Mouse (Mus musculus) left cerebral cortex, postnatal 10 days (tissue): Measurements from ENCODE around the gene Mettl21c. TPM values are rescaled to one million over a fixed set of nuclear protein-coding genes. Genes with fewer than 3 reads are reported as not detected.

Experiments
- DNase-seq, 2 experiments: peaks; one replicate each; pipeline ENCODE4 v3.0.0; 2021 to 2022; ENCODE audit warnings: low spot score in 2 of 2, mixed read lengths in 1 of 2; ENCODE audit errors: extremely low spot score in 1 of 2
- intact Hi-C: fragments of 180-260 bp; cut with DNase I; formaldehyde crosslinking; loops from one replicate; pipeline ENCODE4 v1.15.1; 2025
- total RNA-seq, 2 experiments: library from RNA; stranded (reverse); gene quantifications; 2 replicates each; pipeline ENCODE4 v1.2.3; 2021

Gene Mettl21c
- total RNA-seq, 2 experiments from 2014 or later, result 0.30 to 0.51 TPM

GRCm38 (mm10) chr1:43964381-43964780, 55.5 kb downstream of the Mettl21c start:
- intact Hi-C loops, result loop anchor here (5.0 to 10.0 kb wide), 2 partner anchors 43 to 200 kb away; no protein-coding TSS in a partner anchor

More at GRCm38 (mm10) chr1:43964381-43964780, 55.5 kb downstream of the Mettl21c start:
- no peak for DNase-seq

Other genes starting within 250 kb of the Mettl21c start
- gene Uxs1, start 192.2 kb downstream of the Mettl21c start, total RNA-seq, result 10 to 100 TPM; 32.5 to 36.2 TPM
- gene Tpp2, start 86.4 kb downstream of the Mettl21c start, total RNA-seq, result 10 to 100 TPM; 62.5 to 62.7 TPM
- gene Gm8251, start 41.9 kb upstream of the Mettl21c start, total RNA-seq, result not detected
- gene Tex30, start 82.4 kb upstream of the Mettl21c start, total RNA-seq, result 1 to 10 TPM; 7.8 to 9.1 TPM
- 10 to 100 TPM; 10.5 to 11.1 TPM for gene Kdelc1, start 98.8 kb upstream of the Mettl21c start, total RNA-seq
- 10 to 100 TPM; 42.9 to 45.6 TPM for gene Bivm, start 98.9 kb upstream of the Mettl21c start, total RNA-seq
- 10 to 100 TPM; 21.1 to 21.3 TPM for gene Ercc5, start 127.7 kb upstream of the Mettl21c start, total RNA-seq
- not detected for gene Mettl21e, start 198.9 kb upstream of the Mettl21c start, total RNA-seq